Mouse (Mus musculus) lung, adult 2 months (tissue): Measurements from ENCODE around the gene Wdr37.

Experiments used
- CTCF ChIP-seq: fragments of 200-500 bp; IDR thresholded peaks from 2 replicates; pipeline ENCODE4 v1.5.1; 2011; ENCODE audit warnings: mild to moderate bottlenecking, low read length, control low read depth; ENCODE audit not compliant: insufficient read depth
- POLR2A ChIP-seq: fragments of 200-500 bp; IDR thresholded peaks from 2 replicates; pipeline ENCODE4 v1.6.1; 2011; ENCODE audit warnings: low read depth, mild to moderate bottlenecking, control low read depth, low read length, borderline replicate concordance; ENCODE audit errors: extremely low read depth

GRCm38 (mm10) chr13:8828946-8829345, 42.8 kb downstream of the Wdr37 start:
- TF ChIP-seq CTCF, result no peak
- no peak for TF ChIP-seq POLR2A
